Mouse (Mus musculus) yolk sac, embryonic 10.5 days (tissue): ENCODE measurements around the gene Tead2.
A peak's percentile ranks its signal among the peaks of the same experiment; 100 is the strongest.

Experiments used
- DNase-seq: peaks from one replicate; pipeline ENCODE4 v3.0.0-alpha.2; 2017; ENCODE audit warnings: low spot score

Gene Tead2

DNA sequence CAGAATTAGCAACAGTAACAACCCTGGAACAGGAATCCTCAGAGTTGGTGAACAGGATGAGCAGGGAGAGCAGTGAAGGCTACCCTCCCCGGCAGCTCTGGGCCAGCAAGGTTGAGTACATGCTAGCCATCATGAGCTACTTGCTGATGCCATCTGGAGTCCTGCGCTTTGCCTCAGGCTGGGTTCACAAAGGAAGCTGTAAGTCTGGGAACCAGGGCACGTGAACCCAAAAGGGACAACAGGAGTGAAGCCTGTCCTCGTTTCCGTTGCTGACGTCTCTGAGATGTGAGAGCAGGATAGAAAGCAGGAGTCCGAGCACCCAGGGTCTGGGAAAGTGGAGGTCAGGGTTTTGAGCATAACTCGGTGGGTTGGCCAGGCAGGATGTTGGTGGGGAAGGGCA, 43.7 kb downstream of the Tead2 start:
- no peak for DNase-seq

DNA sequence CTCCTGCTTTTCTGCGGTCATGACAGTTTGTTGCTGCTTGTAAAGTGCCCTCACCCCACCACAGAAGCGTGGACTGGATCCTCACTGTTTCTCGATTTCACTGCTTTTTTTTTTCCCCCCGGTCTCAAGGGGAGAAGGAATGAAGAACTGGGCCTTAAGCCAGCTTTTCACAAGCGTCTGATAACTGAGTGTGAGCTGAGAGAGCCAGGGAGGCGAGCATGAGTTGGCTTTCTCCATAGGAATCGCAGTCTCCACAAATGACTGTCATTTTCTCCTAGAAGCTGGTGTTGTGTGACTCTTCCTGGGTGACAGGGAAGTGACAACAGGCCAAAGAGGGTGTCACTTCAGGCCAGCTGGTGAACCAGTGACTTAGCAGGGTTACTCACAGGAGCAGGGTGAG, 46.7 kb downstream of the Tead2 start:
- DNase-seq = no peak

DNA sequence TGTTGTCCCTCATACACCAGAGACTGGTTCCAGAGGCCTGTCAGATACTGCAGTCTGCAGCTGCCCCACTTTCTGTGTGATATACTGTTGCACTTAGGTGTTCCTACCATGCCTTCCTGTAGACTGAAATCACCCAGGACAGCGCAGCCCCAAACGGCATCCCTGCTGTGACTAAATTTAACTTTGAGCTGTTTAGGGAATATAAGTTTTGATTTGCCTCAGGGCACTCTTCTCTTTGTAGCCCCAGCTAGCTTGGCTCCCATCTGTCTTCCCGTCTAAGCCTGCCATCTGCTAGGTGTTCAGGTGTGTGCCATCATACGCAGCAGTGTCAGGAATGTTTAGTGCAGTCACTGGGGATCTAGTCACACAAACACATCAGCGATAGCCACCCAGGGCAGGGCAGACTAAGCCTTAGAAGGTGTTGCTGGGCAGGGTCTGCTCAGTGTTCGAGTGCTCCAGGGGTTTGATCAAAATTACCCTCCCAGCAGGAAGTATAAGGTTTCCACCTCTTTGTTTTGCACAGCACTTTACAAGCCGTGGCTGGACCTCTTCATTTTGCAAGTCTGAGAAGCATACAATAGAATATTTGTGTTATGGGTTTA, 47.6 kb downstream of the Tead2 start:
- DNase-seq = no peak

DNA sequence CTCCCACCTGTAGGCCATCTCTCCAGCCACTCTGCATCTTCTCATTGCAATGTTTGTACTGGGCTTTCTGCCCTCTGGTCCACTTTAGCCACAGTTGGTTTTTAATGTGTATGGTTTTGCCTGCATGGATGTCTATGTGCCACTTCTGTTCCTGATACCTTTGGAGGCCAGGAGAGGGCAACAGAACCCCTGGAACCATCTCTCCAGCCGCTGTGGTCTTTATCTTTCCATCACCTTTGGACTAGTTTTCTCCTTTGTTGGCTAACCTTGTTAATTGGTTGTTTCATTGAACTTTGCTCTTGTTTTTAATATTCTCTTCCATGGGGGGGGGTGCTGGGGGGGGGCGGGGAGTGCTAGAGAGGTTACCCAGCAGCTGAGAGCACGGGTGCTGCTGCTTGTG, 48.8 kb downstream of the Tead2 start:
- DNase-seq = no peak

DNA sequence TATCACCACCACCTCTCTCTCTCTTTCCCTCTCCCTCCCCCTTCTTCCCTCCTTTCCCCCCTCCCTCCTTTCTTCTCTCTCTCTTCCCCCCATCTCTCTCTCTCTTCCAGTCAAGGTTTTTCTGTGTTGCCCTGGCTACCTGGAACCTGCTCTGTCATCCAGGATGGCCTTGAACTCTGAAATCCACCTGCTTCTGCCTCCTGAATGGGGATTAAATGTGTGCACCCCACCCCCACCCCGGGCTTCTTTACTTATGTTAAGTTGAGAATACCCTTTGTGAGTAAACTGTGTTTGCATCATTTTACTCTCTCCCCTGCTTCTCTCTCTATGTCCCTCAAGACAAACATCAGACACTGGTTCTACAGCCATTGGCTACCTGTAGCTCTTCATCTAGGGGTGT, 50.0 kb downstream of the Tead2 start:
- no peak for DNase-seq

DNA sequence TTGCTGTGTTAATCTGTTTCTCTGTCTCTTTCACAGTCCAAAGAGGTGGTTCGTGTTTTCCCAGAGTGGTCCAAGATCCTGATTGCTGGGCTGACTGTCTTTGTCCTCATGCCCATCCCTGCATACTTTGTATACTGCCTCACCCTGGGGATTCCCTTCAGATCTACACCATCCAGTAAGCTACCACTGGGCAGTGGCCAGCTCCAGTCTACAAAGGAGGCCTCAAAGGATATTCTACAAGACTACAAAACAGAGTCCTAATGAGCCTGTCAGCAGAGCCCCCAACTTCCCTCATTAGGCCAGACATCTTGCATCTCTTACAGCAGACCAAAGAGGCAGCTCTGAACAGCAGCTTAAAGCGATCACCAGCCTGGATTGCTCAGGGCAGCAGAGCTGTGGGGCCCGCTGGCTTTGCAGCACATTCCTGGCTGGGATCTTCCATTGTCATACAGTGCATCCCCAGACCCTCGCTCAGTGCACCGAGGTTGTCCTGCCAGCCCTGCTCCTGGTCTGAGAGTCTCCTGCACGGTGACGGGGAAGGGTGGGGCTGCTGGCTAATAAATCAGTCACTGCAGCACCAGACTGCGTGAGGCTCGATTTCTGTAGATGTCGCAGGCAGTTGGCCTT, 57.3 kb downstream of the Tead2 start:
- no peak for DNase-seq

DNA sequence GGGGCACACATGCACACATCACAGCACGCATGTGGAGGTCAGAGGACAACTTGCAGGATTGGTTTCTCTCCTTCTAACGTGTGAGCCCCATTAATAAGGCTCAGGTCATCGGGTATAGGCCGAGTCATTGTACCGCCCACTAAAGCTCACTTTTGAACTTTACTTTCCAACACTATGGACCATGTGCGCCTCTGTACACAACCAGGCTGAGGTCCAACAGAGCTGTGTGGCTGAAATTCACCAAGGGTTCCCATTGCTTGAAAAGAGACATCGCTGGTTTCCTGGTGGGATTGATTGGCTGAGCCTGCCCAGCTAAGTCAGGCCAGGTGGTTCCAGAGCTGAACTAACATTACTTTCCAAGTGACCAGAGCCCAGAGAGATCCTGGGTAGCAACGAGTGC, 58.1 kb downstream of the Tead2 start:
- DNase-seq = no peak

DNA sequence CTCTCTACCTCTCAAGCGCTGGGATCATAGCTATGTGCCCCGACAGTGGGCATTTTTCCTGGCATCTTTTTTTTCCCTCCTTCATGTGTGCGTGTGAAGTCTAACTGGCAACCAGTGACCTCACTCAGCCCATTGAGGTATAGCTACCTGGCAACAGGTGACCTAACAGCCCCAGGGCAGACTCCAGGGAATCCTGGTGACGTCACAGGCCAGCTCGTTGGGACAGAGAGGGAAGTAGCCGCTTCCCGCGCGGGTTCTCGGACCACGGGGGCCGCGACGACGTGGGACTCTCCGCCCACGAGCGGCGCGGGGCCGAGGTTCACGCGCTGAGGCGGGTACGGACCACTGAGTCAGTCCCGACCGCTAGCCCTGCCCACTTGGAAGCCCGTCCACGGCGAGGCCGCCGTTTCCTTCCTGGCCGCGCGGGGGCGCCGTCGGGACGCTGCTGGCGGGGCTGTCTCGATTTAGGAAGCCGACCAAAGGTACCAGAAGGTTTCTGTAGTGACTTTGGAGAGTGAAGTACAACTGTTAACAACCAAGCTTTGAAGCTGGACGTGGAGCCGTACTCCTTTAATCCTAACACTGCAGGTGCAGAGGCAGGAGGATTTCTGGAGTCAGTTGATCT, 61.7 kb downstream of the Tead2 start, which contains the start of gene Slc6a21:
Gene Slc6a21, plus strand, starts transcription at position 378 of the 625 bp plus-strand sequence.
- peak; percentile 69 for DNase-seq
